Mouse (Mus musculus) erythroblast, embryonic 14.5 days (primary cell): ENCODE measurements around the gene Sbf2.

Experiments used
- GATA1 ChIP-seq: IDR thresholded peaks from 2 replicates; pipeline ENCODE4 v1.6.1; 2012; ENCODE audit warnings: low read length, inconsistent platforms, mixed read lengths
- TAL1 ChIP-seq: IDR thresholded peaks from 3 replicates; pipeline ENCODE4 v1.6.1; 2012; ENCODE audit warnings: low read length, inconsistent platforms, mixed read lengths

- TF ChIP-seq TAL1: no peak
- TF ChIP-seq GATA1: no peak
Measured at GRCm38 (mm10) chr7:110613381-110614132, 1.2 kb downstream of the Sbf2 start.
